Mouse (Mus musculus) right cerebral cortex, adult 18-20 months (tissue): Measurements from ENCODE around the gene F12.
A peak's percentile ranks its signal among the peaks of the same experiment; 100 is the strongest.
"Not testable (repeated sequence)": the region's sequence is repeated elsewhere in the genome, so short reads cannot be mapped to it uniquely, and the experiment has no call there.

Experiments
- DNase-seq: peaks from one replicate; pipeline ENCODE4 v3.0.0; 2022; ENCODE audit warnings: mixed read lengths

The F12 gene

GRCm38 (mm10) chr13:55449679-55450441 lies 23.3 kb upstream of the F12 start:
- DNase-seq = no peak

DNA sequence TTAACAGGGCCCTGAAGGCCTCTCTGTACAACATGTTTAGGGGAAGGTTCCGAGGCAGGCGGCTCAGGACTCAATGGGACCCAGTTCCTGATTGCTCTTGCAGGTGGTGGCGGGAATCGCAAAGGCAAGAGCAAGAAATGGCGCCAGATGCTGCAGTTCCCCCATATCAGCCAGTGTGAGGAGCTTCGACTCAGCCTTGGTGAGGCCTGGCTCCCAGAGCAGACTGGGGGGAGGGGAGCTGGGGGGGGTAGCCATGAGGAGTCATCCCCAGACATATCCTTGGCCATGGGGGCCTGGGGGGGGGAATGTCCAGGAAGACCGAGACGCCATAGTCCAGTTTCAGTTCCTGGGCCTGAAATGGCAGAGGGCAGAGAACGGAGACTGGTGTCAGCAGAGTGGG lies 22.6 kb upstream of the F12 start:
- DNase-seq = no peak

DNA sequence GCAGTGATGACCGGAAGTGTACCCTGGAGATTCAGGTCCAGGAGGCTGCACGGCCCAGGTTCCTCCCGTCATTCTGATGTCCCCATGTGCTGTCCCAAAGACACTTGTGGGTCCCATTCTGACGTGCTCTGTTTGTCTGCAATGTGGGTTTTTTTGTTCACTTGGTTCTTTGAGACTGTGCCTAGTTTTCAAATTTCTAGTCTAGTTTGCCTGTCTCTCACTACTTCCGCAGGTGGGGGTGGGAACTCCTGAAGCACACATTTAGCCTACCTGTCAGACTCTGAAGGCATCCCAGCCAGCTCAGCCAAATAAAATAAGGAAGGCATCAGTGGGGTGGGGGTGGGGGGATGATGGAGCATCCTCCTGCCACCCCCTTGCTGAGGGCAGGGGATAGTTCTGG lies 21.5 kb upstream of the F12 start:
- DNase-seq = no peak

GRCm38 (mm10) chr13:55447543-55447943 lies 20.9 kb upstream of the F12 start:
- no peak for DNase-seq

DNA sequence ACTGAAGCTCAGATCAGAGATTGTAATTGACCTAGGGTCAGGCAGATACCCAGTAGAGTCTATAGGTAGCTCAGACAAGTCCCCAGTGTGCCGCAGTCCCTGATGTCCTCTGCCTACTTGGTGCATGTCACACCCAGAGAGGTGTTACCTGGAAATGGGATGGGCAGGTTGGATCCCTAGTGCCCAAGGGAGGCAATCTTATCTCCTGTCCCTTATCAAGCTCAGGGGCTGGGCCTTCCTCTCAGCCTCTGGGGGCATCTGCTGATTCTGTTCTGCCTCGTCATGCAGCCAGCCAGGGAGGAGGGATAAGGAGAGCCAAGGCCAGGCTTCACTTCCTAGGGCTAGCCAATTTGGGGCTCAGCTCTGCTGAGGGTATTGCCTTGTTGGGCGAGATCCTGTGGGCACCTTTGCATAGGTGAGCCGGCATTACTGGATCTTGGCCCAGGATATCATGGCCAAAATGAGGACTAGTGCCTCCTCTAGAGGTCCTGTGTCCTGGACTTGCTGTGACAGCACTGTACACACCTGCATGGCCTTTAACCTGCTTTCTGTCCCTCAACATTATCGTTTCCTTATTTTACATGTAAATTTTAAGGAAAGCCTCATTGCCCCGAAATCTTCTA lies 20.0 kb upstream of the F12 start:
- no peak for DNase-seq

GRCm38 (mm10) chr13:55445361-55446091 lies 18.9 kb upstream of the F12 start:
- DNase-seq = no peak

GRCm38 (mm10) chr13:55444937-55445315 lies 18.3 kb upstream of the F12 start, which contains the start of gene Grk6:
Gene Grk6, plus strand, starts transcription at chr13:55445072.
- DNase-seq = peak; percentile 100

- DNase-seq = no peak
Observed at GRCm38 (mm10) chr13:55444286-55444936, 17.8 kb upstream of the F12 start.

DNA sequence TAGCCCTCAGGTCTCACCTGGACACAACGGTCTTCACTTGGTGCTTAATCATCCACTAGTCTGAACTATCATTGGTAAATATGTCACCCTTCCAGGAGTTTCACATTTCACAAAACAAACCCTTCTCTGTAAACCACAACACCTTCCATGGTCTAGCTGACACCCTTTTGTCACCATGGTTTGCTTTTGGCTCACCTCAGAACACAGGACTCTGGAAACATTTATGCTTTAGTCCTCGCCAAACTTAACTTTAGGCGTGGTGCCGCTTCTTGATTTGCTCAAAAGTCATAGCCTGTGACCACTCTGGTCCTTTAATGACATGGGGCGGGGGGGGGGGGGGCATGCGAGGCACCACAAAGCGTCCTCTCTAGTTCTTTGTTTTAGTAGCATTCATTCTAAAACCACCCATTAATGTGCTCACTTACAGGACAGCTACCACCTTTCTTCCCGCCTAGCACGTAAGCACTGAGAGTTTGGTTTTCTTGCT lies 17.2 kb upstream of the F12 start:
- no peak for DNase-seq

DNA sequence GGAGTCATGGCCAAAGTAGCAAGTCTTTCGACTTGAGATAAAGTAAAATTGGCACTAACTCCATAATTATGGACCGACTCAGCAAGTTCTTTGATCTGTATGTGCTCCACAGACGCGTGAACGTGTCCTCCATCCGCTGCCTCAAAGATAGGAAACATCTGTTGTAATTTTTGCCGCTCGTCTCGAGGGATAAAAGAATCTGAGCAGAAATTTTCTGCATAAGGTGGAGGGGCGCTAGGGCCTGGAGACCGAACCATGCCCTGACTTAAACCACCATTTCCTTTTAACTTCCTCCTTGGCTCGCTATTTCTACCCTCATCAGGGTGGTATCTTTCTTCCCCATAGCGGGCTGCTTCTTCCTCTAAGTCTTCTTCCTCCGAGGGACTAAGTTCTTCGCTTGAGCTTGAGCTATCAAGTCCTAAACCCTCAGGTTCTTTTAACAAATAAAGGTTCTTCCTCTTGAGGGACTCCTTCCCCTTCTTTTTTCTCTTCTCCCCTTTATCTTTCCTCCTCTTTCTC lies 10.6 kb upstream of the F12 start:
- not testable (repeated sequence) for DNase-seq

- DNase-seq = no peak
Observed at GRCm38 (mm10) chr13:55431889-55432685, 5.5 kb upstream of the F12 start.

GRCm38 (mm10) chr13:55430566-55430965 lies 4.0 kb upstream of the F12 start:
- DNase-seq = no peak

GRCm38 (mm10) chr13:55429226-55429888 lies 2.8 kb upstream of the F12 start:
- DNase-seq = no peak

DNA sequence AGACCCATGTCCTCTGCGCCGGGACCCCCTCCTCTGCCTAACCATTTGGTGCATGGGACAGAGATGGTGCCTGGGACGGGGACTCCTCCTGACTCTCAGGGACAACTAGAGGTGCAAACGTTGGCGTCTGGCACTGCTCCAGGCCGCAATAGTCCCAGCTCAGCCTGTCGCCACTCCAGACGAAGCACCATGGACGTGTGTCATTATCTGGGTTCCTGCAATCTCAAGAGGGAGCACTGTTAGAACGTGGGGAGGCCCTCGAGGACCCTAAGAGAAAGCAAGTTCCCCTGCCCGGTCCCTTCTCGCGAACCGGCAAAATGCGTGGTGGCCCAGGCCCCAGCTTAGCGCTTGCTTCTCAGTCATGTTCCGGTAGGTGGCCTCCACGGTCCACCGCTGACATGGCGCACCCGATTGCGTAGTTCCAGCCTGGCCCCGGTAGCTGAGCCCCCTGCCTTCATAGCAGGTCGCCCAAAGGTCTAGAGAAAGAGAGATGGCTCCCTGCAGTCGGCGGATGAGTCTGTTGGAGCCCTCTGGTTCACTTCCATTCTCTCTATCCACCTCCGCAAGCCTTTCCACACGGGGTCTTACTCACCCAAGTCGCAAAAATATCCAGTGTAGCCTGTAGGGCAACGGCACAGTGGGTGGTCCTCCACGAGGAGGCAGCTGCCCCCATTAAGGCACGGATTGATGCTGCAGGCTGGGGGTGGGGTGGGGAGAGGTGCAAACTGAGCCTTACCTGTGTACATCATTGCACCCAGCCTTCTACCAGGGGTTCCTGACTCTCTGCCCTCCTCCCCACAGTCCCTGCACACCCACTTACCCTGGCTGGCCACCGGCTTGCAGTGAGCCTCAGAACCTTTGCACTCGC lies 5.4 kb downstream of the F12 start:
- peak; percentile 70 for DNase-seq

DNA sequence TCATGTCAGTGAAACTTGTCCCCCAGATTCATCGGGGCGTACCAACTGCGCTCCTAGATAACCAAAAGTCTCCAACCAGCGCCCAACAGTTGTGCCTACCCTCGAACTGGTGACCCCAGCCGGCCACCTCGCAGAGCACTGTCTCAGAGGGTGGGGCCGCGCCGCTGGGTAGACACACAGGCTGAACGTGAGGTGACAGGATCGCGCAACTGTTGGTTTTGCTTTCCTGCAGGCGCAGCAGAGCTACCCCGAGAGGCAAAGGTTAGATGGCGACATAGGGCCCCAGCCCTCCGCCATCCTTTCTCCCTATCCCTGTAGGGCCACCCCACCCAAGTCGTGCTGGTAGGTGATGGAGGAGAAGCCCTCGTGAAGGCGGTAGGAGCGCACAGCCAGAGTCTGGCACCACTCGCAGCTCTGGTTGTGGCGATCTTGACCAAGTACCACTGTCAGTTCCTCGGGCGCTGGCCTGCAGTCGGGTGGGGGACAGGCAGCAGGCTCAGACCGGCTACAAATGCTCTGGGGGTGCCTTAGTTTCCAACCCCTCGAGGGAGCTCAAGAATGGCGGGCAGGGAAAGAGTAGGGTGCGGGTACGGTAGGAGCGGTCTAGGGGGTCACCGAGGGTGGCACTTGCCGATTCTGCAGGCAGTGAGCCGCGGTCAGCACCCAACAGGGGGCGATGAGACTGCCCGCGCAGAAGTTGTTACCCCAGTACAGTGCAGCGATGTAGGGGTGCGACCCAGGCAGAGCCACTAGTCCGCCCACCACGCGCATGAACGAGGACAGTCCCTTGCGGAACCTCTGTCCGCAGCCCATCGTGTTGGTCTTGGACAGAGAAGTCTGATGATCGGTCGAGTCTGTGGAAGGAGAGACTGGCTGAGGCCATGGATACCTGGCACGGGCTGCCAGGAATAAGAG lies 6.3 kb downstream of the F12 start:
- DNase-seq = no peak

DNA sequence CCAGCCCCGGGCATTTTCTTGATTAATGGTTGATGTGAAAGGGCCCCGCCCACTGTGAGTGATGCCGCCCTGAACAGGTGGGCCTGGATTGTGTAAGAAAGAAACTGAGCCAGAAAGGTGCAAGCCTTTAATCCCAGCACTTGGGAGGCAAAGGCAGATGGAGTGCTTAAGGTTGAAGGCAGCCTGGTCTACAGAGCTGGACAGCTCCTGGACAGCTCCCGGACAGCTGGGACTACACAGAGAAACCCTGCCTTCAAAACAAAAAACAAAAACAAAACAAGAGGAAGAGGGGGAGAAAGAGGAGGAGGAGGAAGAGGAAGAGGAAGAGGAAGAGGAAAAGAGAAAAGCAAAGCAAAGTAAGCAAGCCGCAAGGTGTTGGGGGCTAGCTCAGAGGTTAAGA lies 7.5 kb downstream of the F12 start:
- DNase-seq = no peak

- peak; percentile 86 for DNase-seq
Observed at GRCm38 (mm10) chr13:55418004-55418403, 8.6 kb downstream of the F12 start.

GRCm38 (mm10) chr13:55414743-55415380 lies 11.7 kb downstream of the F12 start, which contains the start of gene Pfn3:
Gene Pfn3, minus strand, starts transcription at chr13:55415232.
- DNase-seq = peak; percentile 87

DNA sequence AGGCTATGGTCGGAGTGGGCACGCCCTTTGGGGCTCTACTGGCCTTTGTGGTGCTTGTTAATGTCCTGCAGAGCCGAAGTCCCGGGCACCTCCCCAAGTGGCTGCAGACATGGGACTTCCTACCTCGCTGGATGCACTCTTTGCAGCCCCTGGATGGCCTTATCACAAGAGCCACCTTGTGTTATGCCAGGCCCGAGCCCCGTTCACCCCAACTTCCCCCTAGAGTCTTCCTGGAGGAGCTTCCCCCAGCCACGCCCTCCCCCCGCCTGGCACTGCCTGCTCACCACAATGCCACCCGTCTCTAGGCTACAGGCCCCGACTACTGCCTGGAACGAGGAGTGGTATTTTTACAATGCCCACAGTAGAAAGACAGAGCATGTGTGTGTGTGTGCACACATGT lies 13.3 kb downstream of the F12 start:
- DNase-seq = no peak
